Mouse (Mus musculus) embryonic fibroblast, embryonic 13.5 days (primary cell): ENCODE measurements at regions not wholly inside any gene's neighbourhood (a gene's known extent, or its start where the extent isn't known, plus 50 kb on each side); places are given as distances from the start of the nearest gene placed in this dataset.

Experiments used
- CTCF ChIP-seq: IDR thresholded peaks from 2 replicates; pipeline ENCODE4 v1.5.1; 2011; ENCODE audit warnings: mild to moderate bottlenecking, control low read depth, low read length, moderate library complexity, borderline replicate concordance; ENCODE audit not compliant: insufficient read depth
- POLR2A ChIP-seq: IDR thresholded peaks from 2 replicates; pipeline ENCODE4 v1.6.1; 2011; ENCODE audit warnings: low read depth, mild to moderate bottlenecking, control low read depth, low read length, moderate library complexity

GRCm38 (mm10) chr15:90291848-90292247 is 67.7 kb downstream of the Alg10b start:
- TF ChIP-seq CTCF (no peak), POLR2A (no peak)
